Mouse (Mus musculus) ES-E14 (cell line): Measurements from ENCODE around the gene Ano6. TPM values are rescaled to one million over a fixed set of nuclear protein-coding genes. Genes with fewer than 3 reads are reported as not detected.
A peak's percentile ranks its signal among the peaks of the same experiment; 100 is the strongest.

Source experiments
- DNase-seq: peaks from one replicate; pipeline ENCODE4 v3.0.0-alpha.2; 2013; ENCODE audit warnings: low read depth, low spot score
- H3K27ac ChIP-seq: 2 replicates; pipeline ENCODE4 v1.5.1; 2012; ENCODE audit warnings: low read depth, mild to moderate bottlenecking, low read length, moderate library complexity, mixed read lengths; ENCODE audit not compliant: poor library complexity, insufficient read depth, severe bottlenecking
- H3K36me3 ChIP-seq: 2 replicates; pipeline ENCODE4 v1.6.1; 2012; ENCODE audit warnings: mild to moderate bottlenecking, low read length, moderate library complexity, mixed read lengths; ENCODE audit not compliant: control insufficient read depth, poor library complexity, insufficient read depth, severe bottlenecking
- H3K4me1 ChIP-seq, 2 experiments: fragments of 150-350 bp in 1 of 2; sonication (generic) in 1 of 2; 2 replicates each; pipeline ENCODE4 v1.6.1; 2012; ENCODE audit warnings: low read length in 2 of 2, mild to moderate bottlenecking in 1 of 2, mixed read lengths in 1 of 2; ENCODE audit not compliant: control insufficient read depth in 2 of 2, insufficient read depth in 2 of 2, poor library complexity in 1 of 2
- H3K4me3 ChIP-seq, 2 experiments: fragments of 150-350 bp in 1 of 2; sonication (generic) in 1 of 2; 2 replicates each; pipeline ENCODE4 v1.5.1; 2012; ENCODE audit warnings: low read length in 2 of 2, low read depth in 1 of 2, mild to moderate bottlenecking in 1 of 2, mixed read lengths in 1 of 2; ENCODE audit not compliant: insufficient read depth in 1 of 2, poor library complexity in 1 of 2, severe bottlenecking in 1 of 2
- H3K9ac ChIP-seq: 2 replicates; pipeline ENCODE4 v1.6.1; 2012; ENCODE audit warnings: low read depth, mild to moderate bottlenecking, low read length, mixed read lengths; ENCODE audit not compliant: poor library complexity, insufficient read depth, severe bottlenecking
- H3K9me3 ChIP-seq: fragments of 150-350 bp; sonication (generic); 2 replicates; pipeline ENCODE4 v1.6.1; 2012; ENCODE audit warnings: low read depth, mild to moderate bottlenecking, low read length; ENCODE audit not compliant: control insufficient read depth, insufficient read depth
- CHD2 ChIP-seq: IDR thresholded peaks from 2 replicates; pipeline ENCODE4 v1.6.1; 2014; ENCODE audit warnings: mild to moderate bottlenecking, low read depth, low read length, inconsistent platforms
- HCFC1 ChIP-seq: IDR thresholded peaks from 2 replicates; pipeline ENCODE4 v1.6.1; 2012; ENCODE audit warnings: low read length, inconsistent platforms, borderline replicate concordance; ENCODE audit not compliant: insufficient read depth
- MAFK ChIP-seq: IDR thresholded peaks from 2 replicates; pipeline ENCODE4 v1.6.1; 2014; ENCODE audit warnings: mild to moderate bottlenecking, low read depth, low read length, inconsistent platforms; ENCODE audit not compliant: insufficient read depth
- ZC3H11A ChIP-seq: IDR thresholded peaks from 2 replicates; pipeline ENCODE4 v1.6.1; 2012; ENCODE audit warnings: low read depth, mild to moderate bottlenecking, inconsistent platforms, low read length, borderline replicate concordance
- ZNF384 ChIP-seq: IDR thresholded peaks from 2 replicates; pipeline ENCODE4 v1.6.1; 2012; ENCODE audit warnings: low read depth, low read length, inconsistent platforms
- in situ Hi-C, 2 experiments: fragments of 600-800 bp; cut with MboI; formaldehyde crosslinking; loops; one replicate each; pipeline ENCODE4 v1.15.1; 2025; ENCODE audit warnings: low sequenced_read_pairs in 2 of 2, inconsistent platforms in 1 of 2; ENCODE audit not compliant: unreplicated experiment in 2 of 2
- total RNA-seq: library from RNA; depleted of rRNA; stranded (reverse); fragments of 300-350 nt; gene quantifications from 2 replicates; pipeline ENCODE4 v1.2.3, GENCODE M21; 2012

Gene Ano6
- total RNA-seq, 1 experiment: 48.6 TPM

GRCm38 (mm10) chr15:95769576-95769975 is 21.1 kb upstream of the Ano6 start:
- no peak for DNase-seq
- Histone ChIP-seq H3K27ac (no peak overlapping the region), H3K9me3 (no peaks in the 10 kb centered on the region), H3K36me3 (no peaks in the 10 kb centered on the region), H3K4me1 (peaks cover 0 to 2% of the 10 kb centered on the region in 2 experiments; a peak in 1 of 4 replicates), H3K9ac (no peak overlapping the region), H3K4me3 (no peak overlapping the region)
- TF ChIP-seq HCFC1 (no peak), ZNF384 (no peak), MAFK (no peak), ZC3H11A (no peak), CHD2 (no peak)
- in situ Hi-C loops: no loop called here

- peaks cover 0 to 2% of the 10 kb centered on the region in 2 experiments; a peak in 1 of 4 replicates for H3K4me1 ChIP-seq
- no peak overlapping the region for H3K4me3 ChIP-seq
- no peaks in the 10 kb centered on the region for H3K9me3 ChIP-seq
- TF ChIP-seq MAFK (no peak), CHD2 (no peak), ZC3H11A (no peak), HCFC1 (no peak), ZNF384 (no peak)
- H3K27ac ChIP-seq: no peak overlapping the region
- DNase-seq: no peak
- no peaks in the 10 kb centered on the region for H3K36me3 ChIP-seq
- H3K9ac ChIP-seq: no peak overlapping the region
- in situ Hi-C loops: loop anchor here in 1 of 2 experiments (10.0 kb wide), 1 partner anchor 174 kb away; no protein-coding TSS in a partner anchor
These were observed 20.3 kb upstream of the Ano6 start for GRCm38 (mm10) chr15:95770307-95770706.

- Histone ChIP-seq H3K9ac (0 out of 2 replicates have a peak overlapping the region, but pooled peaks have one; percentile 9), H3K27ac (no peak overlapping the region), H3K9me3 (no peaks in the 10 kb centered on the region), H3K4me3 (peak overlapping the region; percentile 39 to 79), H3K36me3 (no peaks in the 10 kb centered on the region), H3K4me1 (peaks cover 0 to 2% of the 10 kb centered on the region in 2 experiments; a peak in 1 of 4 replicates)
- DNase-seq: no peak
- no peak for TF ChIP-seq ZC3H11A
- in situ Hi-C loops: loop anchor here in 1 of 2 experiments (10.0 kb wide), 1 partner anchor 172 kb away; no protein-coding TSS in a partner anchor
These were observed 18.3 kb upstream of the Ano6 start for GRCm38 (mm10) chr15:95772374-95772773.

- in situ Hi-C loops: loop anchor here in 1 of 2 experiments (10.0 kb wide), 1 partner anchor 172 kb away; no protein-coding TSS in a partner anchor
- peak; percentile 75 for DNase-seq
These were observed 17.5 kb upstream of the Ano6 start for GRCm38 (mm10) chr15:95772861-95773836.

More at GRCm38 (mm10) chr15:95772861-95773836, 17.5 kb upstream of the Ano6 start:
- Histone ChIP-seq H3K36me3 (no peaks in the 10 kb centered on the region), H3K9ac (no peak overlapping the region), H3K27ac (no peak overlapping the region), H3K9me3 (no peaks in the 10 kb centered on the region), H3K4me3 (no peak overlapping the region), H3K4me1 (peaks cover 0 to 2% of the 10 kb centered on the region in 2 experiments; a peak in 1 of 4 replicates)
- TF ChIP-seq ZNF384 (peak; percentile 52), HCFC1 (no peak), ZC3H11A (peak; percentile 74), MAFK (no peak), CHD2 (no peak)
